Mouse (Mus musculus) central nervous system, embryonic 18 days (tissue): ENCODE data around the gene Nt5c1b. TPM values are rescaled to one million over a fixed set of nuclear protein-coding genes. Genes with fewer than 3 reads are reported as not detected.

Source experiments
- polyA plus RNA-seq: library from polyadenylated mRNA; depleted of rRNA; stranded (reverse); fragments of >200 nt; gene quantifications from 2 replicates; pipeline ENCODE4 v1.2.3, GENCODE M21; 2012; rRNA removed

The Nt5c1b gene
- polyA plus RNA-seq, result not detected in 2 replicates

DNA sequence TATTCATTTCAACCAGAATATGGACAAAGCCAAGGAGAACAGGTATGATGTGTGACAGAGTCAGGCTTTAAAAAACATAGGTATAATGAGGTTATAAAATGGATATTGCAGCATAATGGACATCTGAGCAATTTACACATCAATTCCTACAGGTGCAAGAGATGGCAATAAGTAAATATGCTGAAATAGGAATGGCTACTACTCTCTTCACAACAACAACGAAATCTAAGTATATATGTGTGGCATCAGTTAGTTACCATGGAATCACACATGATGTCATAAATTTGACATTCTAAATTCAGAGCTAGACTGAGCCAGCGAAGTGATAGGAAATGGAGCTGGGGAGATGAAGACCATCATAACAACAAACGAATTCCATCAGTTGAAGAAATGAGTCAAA, at the start of gene Nt5c1b:
Nt5c1b (plus strand) TSS at position 301 of the 400 bp plus-strand sequence.

GRCm38 (mm10) chr12:10390671-10391441, 21.1 kb downstream of the Nt5c1b start, which contains the start of gene Rdh14:
TSS of gene Rdh14 (plus strand) at chr12:10390772.

Other genes with a start within 250 kb of the Nt5c1b start
- gene Rdh14, start 20.8 kb downstream of the Nt5c1b start, polyA plus RNA-seq, result 29.0 and 30.8 TPM in 2 replicates